Mouse (Mus musculus) bone marrow macrophage, adult 2 months (primary cell): ENCODE measurements at regions not wholly inside any gene's neighbourhood (a gene's known extent, or its start where the extent isn't known, plus 50 kb on each side); places are given as distances from the start of the nearest gene placed in this dataset.

Experiments used
- CTCF ChIP-seq: IDR thresholded peaks from 2 replicates; pipeline ENCODE4 v1.5.1; 2012; ENCODE audit warnings: low read depth, mild to moderate bottlenecking, low read length, moderate library complexity
- POLR2A ChIP-seq: IDR thresholded peaks from 2 replicates; pipeline ENCODE4 v1.6.1; 2012; ENCODE audit warnings: mild to moderate bottlenecking, low read depth, low read length, borderline replicate concordance

GRCm38 (mm10) chr2:53691580-53692118 is 393.7 kb downstream of the Rprm start:
- TF ChIP-seq POLR2A (no peak), CTCF (no peak)
